Mouse (Mus musculus): ENCODE measurements at regions not wholly inside any gene's neighbourhood (a gene's known extent, or its start where the extent isn't known, plus 50 kb on each side); places are given as distances from the start of the nearest gene placed in this dataset.

- no peak for DNase-seq (ENCODE audit: inconsistent age in 2 of 2, low spot score in 1 of 2)
Observed at GRCm38 (mm10) chr3:61849317-61849716, 483.6 kb upstream of the B430305J03Rik start.

- no peak for DNase-seq (ENCODE audit: inconsistent age in 2 of 2, low spot score in 1 of 2)
Observed at GRCm38 (mm10) chr3:61846703-61847102, 481.0 kb upstream of the B430305J03Rik start.

DNA sequence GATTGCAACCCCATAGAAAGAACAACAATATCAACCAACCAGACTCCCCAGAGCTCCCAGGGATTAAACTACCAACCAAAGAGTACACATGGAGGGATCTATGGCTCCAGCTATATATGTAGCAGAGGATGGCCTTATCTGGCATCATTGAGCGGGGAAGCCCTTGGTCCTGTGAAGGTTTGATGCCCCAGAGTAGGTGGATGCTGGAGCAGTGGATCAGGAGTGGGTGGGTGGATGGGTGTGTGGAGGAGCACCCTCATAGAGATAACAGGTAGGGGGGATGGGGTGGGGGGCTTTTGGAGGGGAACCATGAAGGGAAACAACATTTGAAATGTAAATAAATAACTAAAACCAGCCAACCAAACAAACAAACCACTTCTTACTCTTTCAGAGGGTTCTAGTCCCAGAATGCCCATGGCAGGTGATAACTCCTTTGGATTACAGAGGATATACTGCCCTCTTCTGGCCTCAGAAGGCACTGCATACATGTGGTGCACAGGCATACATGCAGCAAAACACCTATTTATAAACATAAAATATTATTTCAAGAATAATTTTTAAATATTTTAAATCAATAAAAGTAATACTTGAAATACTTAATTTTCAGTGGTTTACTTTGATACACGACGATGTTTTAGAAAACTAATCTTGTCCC lies 473.7 kb upstream of the B430305J03Rik start:
- DNase-seq (ENCODE audit: inconsistent age in 2 of 2, low spot score in 1 of 2), result peak; percentile 25 to 70

DNA sequence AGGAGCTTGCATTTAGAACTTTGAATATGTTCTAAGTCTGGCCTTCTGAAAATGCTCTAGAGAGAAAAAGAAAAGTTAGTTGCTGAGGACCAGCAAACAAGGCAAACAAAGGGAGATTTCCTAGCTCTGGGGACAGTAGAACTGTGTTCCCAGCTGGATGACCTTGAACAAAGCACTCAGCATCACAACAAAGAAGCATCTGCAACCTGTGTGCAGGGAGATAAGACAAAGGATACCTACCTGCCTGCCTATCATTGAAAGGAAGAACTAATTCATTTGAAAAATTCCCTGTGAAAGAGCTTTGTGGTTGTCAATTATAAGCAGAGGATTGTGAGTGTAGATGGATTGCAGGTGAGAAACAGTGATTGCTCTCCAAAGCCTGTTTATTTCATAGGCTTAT lies 451.1 kb upstream of the B430305J03Rik start:
- DNase-seq (ENCODE audit: inconsistent age in 2 of 2, low spot score in 1 of 2), result no peak

- DNase-seq (ENCODE audit: inconsistent age in 2 of 2, low spot score in 1 of 2), result no peak
Observed at GRCm38 (mm10) chr3:61796021-61796420, 430.3 kb upstream of the B430305J03Rik start.

DNA sequence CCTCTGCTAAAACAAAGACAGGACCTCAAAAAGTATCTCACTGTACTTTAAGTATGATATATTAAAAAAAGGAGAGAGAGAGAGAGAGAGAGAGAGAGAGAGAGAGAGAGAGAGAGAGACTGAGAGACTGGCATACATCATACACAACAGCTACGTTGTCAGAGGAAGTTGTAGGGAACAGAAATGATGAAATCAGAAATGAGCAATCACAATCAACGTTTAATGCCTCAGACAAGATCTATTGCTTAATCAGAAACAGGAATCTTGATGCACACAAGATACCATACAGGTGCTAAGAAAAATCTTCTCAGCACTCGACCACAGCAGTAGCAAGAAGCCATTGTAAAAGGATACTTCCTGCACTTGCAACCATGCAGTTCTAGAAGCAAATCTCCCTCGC lies 424.9 kb upstream of the B430305J03Rik start:
- no peak for DNase-seq (ENCODE audit: inconsistent age in 2 of 2, low spot score in 1 of 2)
